Mouse (Mus musculus) lung, embryonic 14.5 days (tissue): Measurements from ENCODE around the gene Rbl1. TPM values are rescaled to one million over a fixed set of nuclear protein-coding genes. Genes with fewer than 3 reads are reported as not detected.

Source experiments
- ATAC-seq: fragments of 200-750 bp; cut with Nextera tagmentation; 2 replicates; pipeline ENCODE4 v1.8.0; 2017; ENCODE audit warnings: mild to moderate bottlenecking, moderate TSS enrichment, moderate library complexity; ENCODE audit not compliant: insufficient read depth
- DNase-seq: peaks from one replicate; pipeline ENCODE4 v3.0.0-alpha.2; 2015
- H3K27ac ChIP-seq: fragments of 300-500 bp; sonication (generic); 2 replicates; pipeline ENCODE4 v1.5.1; 2014; ENCODE audit warnings: low read depth, mild to moderate bottlenecking, moderate library complexity
- H3K27me3 ChIP-seq: fragments of 300-500 bp; sonication (generic); 2 replicates; pipeline ENCODE4 v1.6.1; 2014; ENCODE audit warnings: low read length, control low read depth; ENCODE audit not compliant: insufficient read depth
- H3K36me3 ChIP-seq: fragments of 300-500 bp; sonication (generic); 2 replicates; pipeline ENCODE4 v1.6.1; 2014; ENCODE audit warnings: control low read depth; ENCODE audit not compliant: insufficient read depth
- H3K4me1 ChIP-seq: fragments of 300-500 bp; sonication (generic); 2 replicates; pipeline ENCODE4 v1.6.1; 2014; ENCODE audit warnings: antibody characterized with exemption, control low read depth; ENCODE audit not compliant: insufficient read depth
- H3K4me2 ChIP-seq: fragments of 300-500 bp; sonication (generic); 2 replicates; pipeline ENCODE4 v1.6.1; 2014; ENCODE audit warnings: mild to moderate bottlenecking
- H3K4me3 ChIP-seq: fragments of 300-500 bp; sonication (generic); 2 replicates; pipeline ENCODE4 v1.5.1; 2014; ENCODE audit warnings: low read depth, low read length
- H3K9ac ChIP-seq: fragments of 300-500 bp; sonication (generic); 2 replicates; pipeline ENCODE4 v1.6.1; 2014
- H3K9me3 ChIP-seq: fragments of 300-500 bp; sonication (generic); 2 replicates; pipeline ENCODE4 v1.6.1; 2016; ENCODE audit warnings: low read depth, low read length, control low read depth
- CTCF ChIP-seq: IDR thresholded peaks from 2 replicates; pipeline ENCODE4 v1.5.1; 2016; ENCODE audit warnings: antibody characterized with exemption, low read depth
- WGBS: fragments of 180-500 bp; shearing (Covaris S2); extraction: QIAGEN DNeasy Blood & Tissue Kit; methylation state at CpG from one replicate; pipeline ENCODE4 v1.1.7; 2014; 5-methylcytosine and 5-hydroxymethylcytosine counted together
- polyA plus RNA-seq: library from polyadenylated mRNA; unstranded; fragments of >200 nt; fragmentation: Nextera tagmentation; extraction: Ambion mirVana; gene quantifications from 2 replicates; pipeline ENCODE4 v1.2.1, GENCODE M21; 2014

Rbl1 gene
- polyA plus RNA-seq, 1 experiment from 2014 or later: 37.3 TPM

- Histone ChIP-seq H3K9me3 (no peaks in the 10 kb centered on the region), H3K4me1 (no peaks in the 10 kb centered on the region), H3K27ac (no peak overlapping the region), H3K9ac (no peak overlapping the region), H3K27me3 (no peaks in the 10 kb centered on the region), H3K4me3 (no peak overlapping the region), H3K4me2 (no peak overlapping the region), H3K36me3 (peaks cover 73% of the 10 kb centered on the region)
- no peak for DNase-seq
- no peak for ATAC-seq
- no peak for TF ChIP-seq CTCF
- 78% methylated on average over 8 of the region's 8 CpGs for WGBS
Observed at GRCm38 (mm10) chr2:157104454-157104853, 99.9 kb downstream of the Rbl1 start.

GRCm38 (mm10) chr2:157102256-157102655 is 102.1 kb downstream of the Rbl1 start:
- Histone ChIP-seq H3K4me2 (no peak overlapping the region), H3K9ac (no peak overlapping the region), H3K9me3 (no peaks in the 10 kb centered on the region), H3K4me1 (no peaks in the 10 kb centered on the region), H3K27ac (no peak overlapping the region), H3K27me3 (no peaks in the 10 kb centered on the region), H3K36me3 (peaks cover 70% of the 10 kb centered on the region), H3K4me3 (no peak overlapping the region)
- DNase-seq: no peak
- ATAC-seq: no peak
- 57% methylated on average over 2 of the region's 2 CpGs for WGBS
- TF ChIP-seq CTCF: no peak

- 92% methylated on average over 9 of the region's 9 CpGs for WGBS
- Histone ChIP-seq H3K27me3 (no peaks in the 10 kb centered on the region), H3K9ac (no peak overlapping the region), H3K27ac (no peak overlapping the region), H3K4me3 (no peak overlapping the region), H3K9me3 (no peaks in the 10 kb centered on the region), H3K4me1 (no peaks in the 10 kb centered on the region), H3K4me2 (no peak overlapping the region), H3K36me3 (peaks cover 65% of the 10 kb centered on the region)
- DNase-seq: no peak
- no peak for ATAC-seq
- TF ChIP-seq CTCF: no peak
Observed at GRCm38 (mm10) chr2:157101650-157102049, 102.7 kb downstream of the Rbl1 start.

GRCm38 (mm10) chr2:157100319-157100605 is 104.1 kb downstream of the Rbl1 start:
- ATAC-seq (no peak), DNase-seq (no peak)
- TF ChIP-seq CTCF: no peak
- H3K27me3 ChIP-seq: no peaks in the 10 kb centered on the region
- H3K27ac ChIP-seq: no peak overlapping the region
- H3K4me2 ChIP-seq: no peak overlapping the region
- H3K4me3 ChIP-seq: no peak overlapping the region
- WGBS: 74% methylated on average over 12 of the region's 12 CpGs
- peaks cover 54% of the 10 kb centered on the region for H3K36me3 ChIP-seq
- no peak overlapping the region for H3K9ac ChIP-seq
- no peaks in the 10 kb centered on the region for H3K4me1 ChIP-seq
- no peaks in the 10 kb centered on the region for H3K9me3 ChIP-seq

GRCm38 (mm10) chr2:157099532-157100318 is 104.6 kb downstream of the Rbl1 start:
- DNase-seq (no peak), ATAC-seq (no peak)
- Histone ChIP-seq H3K4me1 (no peaks in the 10 kb centered on the region), H3K4me2 (no peak overlapping the region), H3K36me3 (peaks cover 50% of the 10 kb centered on the region), H3K4me3 (no peak overlapping the region), H3K9ac (no peak overlapping the region), H3K27me3 (no peaks in the 10 kb centered on the region), H3K9me3 (no peaks in the 10 kb centered on the region), H3K27ac (no peak overlapping the region)
- no peak for TF ChIP-seq CTCF
- WGBS: 65% methylated on average over 12 of the region's 12 CpGs

Other genes starting within 250 kb of the Rbl1 start
- 43.7 TPM in 2 replicates for gene Ndrg3, start 212.5 kb downstream of the Rbl1 start, polyA plus RNA-seq
- gene Dsn1, start 197.4 kb downstream of the Rbl1 start, polyA plus RNA-seq: 44.2 and 46.6 TPM in 2 replicates
- gene Soga1, start 125.3 kb downstream of the Rbl1 start, polyA plus RNA-seq: 8.6 and 8.9 TPM in 2 replicates
- gene Tldc2, start 117.5 kb downstream of the Rbl1 start, polyA plus RNA-seq: not detected in 2 replicates
- 36.2 and 37.0 TPM in 2 replicates for gene Samhd1, start 69.3 kb downstream of the Rbl1 start, polyA plus RNA-seq
- gene Rpn2, start 74.5 kb upstream of the Rbl1 start, polyA plus RNA-seq: 355 and 359 TPM in 2 replicates
- 0.43 and 0.50 TPM in 2 replicates for gene Mroh8, start 75.0 kb upstream of the Rbl1 start, polyA plus RNA-seq
- gene Ghrh, start 143.0 kb upstream of the Rbl1 start, polyA plus RNA-seq: not detected in 2 replicates
- 38.7 and 42.6 TPM in 2 replicates for gene Manbal, start 163.1 kb upstream of the Rbl1 start, polyA plus RNA-seq
- gene Src, start 213.9 kb upstream of the Rbl1 start, polyA plus RNA-seq: 16.4 and 18.9 TPM in 2 replicates